Mouse (Mus musculus) stomach, embryonic 16.5 days (tissue): ENCODE measurements around the gene Rnf26. TPM values are rescaled to one million over a fixed set of nuclear protein-coding genes. Genes with fewer than 3 reads are reported as not detected.

Experiments used
- ATAC-seq: fragments of 200-750 bp; cut with Nextera tagmentation; 2 replicates; pipeline ENCODE4 v1.8.0; 2017; ENCODE audit warnings: moderate number of reproducible peaks, moderate TSS enrichment; ENCODE audit not compliant: insufficient read depth, low FRiP score
- H3K27ac ChIP-seq: fragments of 300-500 bp; sonication (generic); 2 replicates; pipeline ENCODE4 v1.5.1; 2014; ENCODE audit warnings: low read length
- H3K27me3 ChIP-seq: fragments of 300-500 bp; sonication (generic); 2 replicates; pipeline ENCODE4 v1.6.1; 2014; ENCODE audit warnings: low read length, control low read depth, mixed read lengths; ENCODE audit not compliant: control insufficient read depth, insufficient read depth
- H3K36me3 ChIP-seq: fragments of 300-500 bp; sonication (generic); 2 replicates; pipeline ENCODE4 v1.6.1; 2014; ENCODE audit warnings: low read length; ENCODE audit not compliant: control insufficient read depth, insufficient read depth
- H3K4me1 ChIP-seq: fragments of 300-500 bp; sonication (generic); 2 replicates; pipeline ENCODE4 v1.6.1; 2014; ENCODE audit warnings: low read length, control low read depth, mixed read lengths; ENCODE audit not compliant: control insufficient read depth, insufficient read depth
- H3K4me2 ChIP-seq: fragments of 300-500 bp; sonication (generic); 2 replicates; pipeline ENCODE4 v1.6.1; 2014; ENCODE audit warnings: low read depth, low read length, mixed read lengths
- H3K4me3 ChIP-seq: fragments of 300-500 bp; sonication (generic); replicated peaks from 2 replicates; pipeline ENCODE4 v1.5.1; 2014; ENCODE audit warnings: mild to moderate bottlenecking, low read length
- H3K9ac ChIP-seq: fragments of 300-500 bp; sonication (generic); 2 replicates; pipeline ENCODE4 v1.6.1; 2014; ENCODE audit warnings: low read length
- H3K9me3 ChIP-seq: fragments of 300-500 bp; sonication (generic); replicated peaks from 2 replicates; pipeline ENCODE4 v1.6.1; 2016; ENCODE audit warnings: low read length, control low read depth; ENCODE audit not compliant: control insufficient read depth
- WGBS: fragments of 180-500 bp; shearing (Covaris S2); extraction: QIAGEN DNeasy Blood & Tissue Kit; methylation state at CpG from one replicate; pipeline ENCODE4 v1.1.7; 2014; 5-methylcytosine and 5-hydroxymethylcytosine counted together
- polyA plus RNA-seq: library from polyadenylated mRNA; unstranded; fragments of >200 nt; fragmentation: Nextera tagmentation; extraction: Ambion mirVana; gene quantifications from 2 replicates; pipeline ENCODE4 v1.2.1, GENCODE M21; 2015

Gene Rnf26
- polyA plus RNA-seq, 1 experiment from 2014 or later = 42.3 TPM

- WGBS = 11% methylated on average over 15 of the region's 15 CpGs
- H3K4me3 ChIP-seq = no peak overlapping the region
- no peaks in the 10 kb centered on the region for H3K27me3 ChIP-seq
- no peak overlapping the region for H3K27ac ChIP-seq
- ATAC-seq = no peak
- H3K9me3 ChIP-seq = no peaks in the 10 kb centered on the region
- H3K4me1 ChIP-seq = peaks cover 43% of the 10 kb centered on the region
- H3K36me3 ChIP-seq = no peaks in the 10 kb centered on the region
- H3K9ac ChIP-seq = no peak overlapping the region
- H3K4me2 ChIP-seq = peak overlapping the region; percentile 21; the same call in 1 of the 2 replicates
Measured at GRCm38 (mm10) chr9:44087761-44088455, 25.4 kb downstream of the Rnf26 start.

- ATAC-seq = no peak
- H3K27me3 ChIP-seq = no peaks in the 10 kb centered on the region
- no peaks in the 10 kb centered on the region for H3K9me3 ChIP-seq
- no peak overlapping the region for H3K27ac ChIP-seq
- peaks cover 43% of the 10 kb centered on the region for H3K4me1 ChIP-seq
- no peak overlapping the region for H3K4me2 ChIP-seq
- H3K9ac ChIP-seq = no peak overlapping the region
- no peak overlapping the region for H3K4me3 ChIP-seq
- H3K36me3 ChIP-seq = no peaks in the 10 kb centered on the region
- WGBS = 52% methylated on average over 10 of the region's 10 CpGs
Measured at GRCm38 (mm10) chr9:44086960-44087359, 26.4 kb downstream of the Rnf26 start.

GRCm38 (mm10) chr9:44085741-44086665, 27.3 kb downstream of the Rnf26 start:
- Histone ChIP-seq H3K9ac (no peak overlapping the region), H3K4me2 (peak overlapping the region; percentile 88)

GRCm38 (mm10) chr9:44085276-44085675, 28.0 kb downstream of the Rnf26 start:
- Histone ChIP-seq H3K36me3 (no peaks in the 10 kb centered on the region), H3K4me3 (peak overlapping the region; percentile 52), H3K4me2 (peak overlapping the region; percentile 88), H3K9me3 (no peaks in the 10 kb centered on the region), H3K27ac (no peak overlapping the region), H3K9ac (peak overlapping the region; percentile 73), H3K27me3 (no peaks in the 10 kb centered on the region), H3K4me1 (peaks cover 50% of the 10 kb centered on the region)
- ATAC-seq = no peak
- 5% methylated on average over 10 of the region's 10 CpGs for WGBS

More at GRCm38 (mm10) chr9:44085741-44086665, 27.3 kb downstream of the Rnf26 start:
- WGBS = 69% methylated on average over 15 of the region's 15 CpGs
- Histone ChIP-seq H3K9me3 (no peaks in the 10 kb centered on the region), H3K36me3 (no peaks in the 10 kb centered on the region), H3K27ac (no peak overlapping the region), H3K4me3 (peak overlapping the region; percentile 52), H3K27me3 (no peaks in the 10 kb centered on the region), H3K4me1 (peaks cover 43% of the 10 kb centered on the region)
- ATAC-seq = no peak

- peak overlapping the region; percentile 73 for H3K9ac ChIP-seq
- ATAC-seq = peak; percentile 85
- WGBS = under 1% methylated on average over 62 of the region's 62 CpGs
- H3K27me3 ChIP-seq = no peaks in the 10 kb centered on the region
- H3K9me3 ChIP-seq = no peaks in the 10 kb centered on the region
- peak overlapping the region; percentile 88 for H3K4me2 ChIP-seq
- H3K4me3 ChIP-seq = peak overlapping the region; percentile 52
- no peaks in the 10 kb centered on the region for H3K36me3 ChIP-seq
- no peak overlapping the region for H3K27ac ChIP-seq
- H3K4me1 ChIP-seq = peaks cover 52% of the 10 kb centered on the region
Measured at GRCm38 (mm10) chr9:44084659-44085229, 28.6 kb downstream of the Rnf26 start.

GRCm38 (mm10) chr9:44084236-44084635, 29.1 kb downstream of the Rnf26 start:
- Histone ChIP-seq H3K9me3 (no peaks in the 10 kb centered on the region), H3K4me2 (peak overlapping the region; percentile 88), H3K9ac (peak overlapping the region; percentile 73), H3K4me3 (peak overlapping the region; percentile 52), H3K36me3 (no peaks in the 10 kb centered on the region), H3K4me1 (peaks cover 50% of the 10 kb centered on the region), H3K27ac (peak overlapping the region; percentile 54; the same call in 1 of the 2 replicates), H3K27me3 (no peaks in the 10 kb centered on the region)
- ATAC-seq = peak; percentile 7; the same call in 1 of the 2 replicates
- 2% methylated on average over 14 of the region's 14 CpGs for WGBS

GRCm38 (mm10) chr9:44083392-44084121, 29.8 kb downstream of the Rnf26 start:
- H3K4me1 ChIP-seq = peaks cover 55% of the 10 kb centered on the region
- H3K4me3 ChIP-seq = peak overlapping the region; percentile 52
- ATAC-seq = no peak
- WGBS = 9% methylated on average over 23 of the region's 23 CpGs
- H3K4me2 ChIP-seq = peak overlapping the region; percentile 88
- H3K9ac ChIP-seq = peak overlapping the region; percentile 73; the same call in 1 of the 2 replicates
- peak overlapping the region; percentile 54 for H3K27ac ChIP-seq
- H3K9me3 ChIP-seq = no peaks in the 10 kb centered on the region
- no peaks in the 10 kb centered on the region for H3K36me3 ChIP-seq
- no peaks in the 10 kb centered on the region for H3K27me3 ChIP-seq

- Histone ChIP-seq H3K9ac (no peak overlapping the region), H3K9me3 (no peaks in the 10 kb centered on the region), H3K4me1 (peaks cover 49% of the 10 kb centered on the region), H3K4me2 (no peak overlapping the region), H3K27me3 (no peaks in the 10 kb centered on the region), H3K36me3 (no peaks in the 10 kb centered on the region), H3K27ac (no peak overlapping the region), H3K4me3 (no peak overlapping the region)
- no peak for ATAC-seq
- 88% methylated on average over 5 of the region's 5 CpGs for WGBS
Measured at GRCm38 (mm10) chr9:44082266-44082665, 31.1 kb downstream of the Rnf26 start.
